Mouse (Mus musculus): Measurements from ENCODE around the gene Foxl2. TPM values are rescaled to one million over a fixed set of nuclear protein-coding genes. Genes with fewer than 3 reads are reported as not detected.

Gene Foxl2
- total RNA-seq (2021), result not detected
- long read RNA-seq, experiment 1, result 0 reads
- long read RNA-seq, experiment 2, result 0 reads

DNA sequence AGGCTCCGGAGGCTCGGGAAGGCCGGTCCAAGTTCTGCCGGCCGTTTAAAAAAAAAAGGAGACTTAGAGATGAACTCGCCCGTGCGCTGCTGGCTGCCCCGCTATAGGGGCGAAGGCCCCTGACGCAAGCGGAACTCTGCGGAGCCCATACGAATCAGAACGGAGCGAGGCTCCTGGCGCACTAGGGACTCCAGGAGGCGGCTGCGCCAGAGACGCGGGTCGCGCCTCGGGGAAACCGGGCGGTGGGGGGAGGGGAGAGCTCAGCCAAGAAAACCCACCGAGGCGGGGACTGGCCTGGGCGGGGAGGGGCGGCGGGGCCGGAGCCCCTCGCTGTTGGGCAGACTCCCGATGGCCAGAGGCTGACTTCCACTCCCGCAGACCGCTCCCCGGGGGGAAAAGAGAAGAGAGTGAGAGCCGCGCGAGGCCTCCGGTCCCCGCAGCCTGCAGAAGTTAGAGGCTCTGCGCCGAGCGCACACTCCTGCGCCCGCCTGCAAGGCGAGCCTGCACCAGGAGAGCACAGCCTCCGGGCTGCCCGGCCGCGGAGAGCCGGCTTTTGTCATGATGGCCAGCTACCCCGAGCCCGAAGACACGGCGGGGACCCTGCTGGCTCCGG lies at the start of gene Foxl2:
Gene Foxl2 (plus strand): TSS at position 186 of the 613 bp plus-strand sequence.
- DNase-seq (ENCODE audit: low spot score in 2 of 2), result no peak

DNA sequence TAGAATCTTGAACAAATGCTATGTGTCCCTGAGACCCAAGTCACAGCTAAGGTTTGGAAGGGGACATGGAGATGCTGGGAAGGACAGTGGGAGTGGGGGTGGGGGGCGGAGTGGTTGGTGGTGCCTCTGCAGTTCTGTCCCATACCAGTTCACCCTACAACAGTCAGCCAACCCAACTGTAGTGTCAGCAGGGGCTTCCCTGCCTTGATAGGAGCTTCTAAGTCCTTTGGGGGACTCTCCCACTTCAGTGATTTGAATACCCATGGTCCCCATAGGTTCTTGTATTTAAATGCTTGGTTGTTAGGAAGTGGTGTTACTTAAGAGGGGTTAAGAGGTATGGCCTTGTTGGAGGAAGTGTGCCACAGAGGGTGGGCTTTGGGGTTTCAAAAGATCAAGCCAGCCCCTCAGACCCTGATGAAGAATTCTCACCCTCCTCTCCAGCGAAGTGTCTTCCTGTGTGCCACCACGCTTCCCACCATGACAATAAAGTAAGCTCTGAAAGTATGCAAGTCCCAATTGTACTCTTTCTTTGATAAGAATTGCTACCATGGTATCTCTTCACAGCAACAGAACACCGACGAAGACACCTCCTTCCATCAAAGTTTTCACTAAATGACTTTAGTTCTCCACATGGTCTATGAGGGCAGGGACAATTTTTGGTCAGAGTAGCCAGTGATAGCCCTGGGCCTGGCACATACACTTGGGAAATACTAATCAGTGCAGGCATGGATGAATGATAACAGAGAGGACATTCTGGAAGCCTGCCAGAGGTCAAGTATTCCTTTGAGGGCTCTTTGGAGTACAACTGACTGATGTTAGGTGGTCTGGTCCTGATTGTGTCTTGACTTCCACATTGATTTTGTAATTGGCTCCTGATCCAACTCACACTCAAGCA lies 34.2 kb upstream of the Foxl2 start:
- no peak for DNase-seq (ENCODE audit: low spot score in 2 of 2)

DNA sequence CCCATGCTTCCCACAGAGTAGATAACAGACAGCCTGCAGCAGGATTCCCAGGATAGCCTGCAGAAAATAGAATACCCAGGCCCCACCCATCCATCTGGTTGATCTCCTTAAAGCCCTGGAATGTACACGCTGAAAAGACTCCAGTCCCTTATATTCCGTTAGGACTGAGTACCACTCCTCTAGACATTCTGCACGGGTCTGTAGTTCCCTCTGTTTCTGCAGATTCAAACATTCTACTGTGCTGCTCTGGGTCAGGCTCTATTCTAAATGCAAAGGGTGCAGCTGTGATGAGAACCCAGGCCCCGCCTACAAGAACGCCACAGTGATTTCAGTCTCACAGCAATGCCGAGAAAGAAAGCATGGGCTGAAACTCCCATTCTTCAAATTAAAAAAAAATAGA lies 32.0 kb upstream of the Foxl2 start:
- DNase-seq (ENCODE audit: low spot score in 2 of 2), result no peak

DNA sequence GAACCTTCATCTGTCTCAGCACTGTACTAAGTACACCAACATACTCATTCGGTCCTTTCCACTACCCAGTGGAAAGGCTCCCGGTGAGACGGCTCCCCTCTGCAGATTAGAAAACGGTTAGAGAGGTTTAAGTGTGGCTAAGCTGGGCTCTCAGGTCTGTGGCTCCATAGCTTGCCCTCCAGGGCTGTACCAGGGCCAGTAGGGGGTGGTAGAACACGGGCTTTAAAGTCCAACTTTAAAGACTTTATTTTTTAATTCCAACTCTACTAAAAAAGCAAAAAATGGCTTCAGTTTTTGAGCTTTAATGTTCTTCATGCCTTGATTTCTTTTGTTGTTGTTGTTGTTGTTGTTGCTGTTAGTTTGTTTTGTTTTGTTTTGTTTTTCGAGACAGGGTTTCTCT lies 30.9 kb upstream of the Foxl2 start:
- DNase-seq (ENCODE audit: low spot score in 2 of 2), result no peak

DNA sequence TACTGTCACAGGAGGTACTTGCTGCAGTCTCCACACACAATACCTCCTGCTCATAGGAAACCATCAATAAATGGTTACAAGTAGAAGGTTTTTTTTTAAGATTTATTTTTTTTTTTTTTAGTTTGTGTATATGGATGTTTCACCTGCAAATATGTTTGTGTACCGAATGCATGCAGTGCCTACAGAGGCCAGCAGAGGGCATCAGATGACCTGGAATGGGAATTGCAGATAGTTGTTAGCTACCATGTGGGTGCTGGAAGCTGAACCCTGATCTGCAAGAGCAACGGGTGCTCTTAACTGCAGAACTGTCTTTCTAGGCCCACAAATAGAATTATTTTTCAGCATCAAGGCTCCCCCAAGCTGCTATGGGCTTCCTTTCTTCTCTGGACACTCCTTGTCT lies 25.6 kb upstream of the Foxl2 start:
- no peak for DNase-seq (ENCODE audit: low spot score in 2 of 2)

DNA sequence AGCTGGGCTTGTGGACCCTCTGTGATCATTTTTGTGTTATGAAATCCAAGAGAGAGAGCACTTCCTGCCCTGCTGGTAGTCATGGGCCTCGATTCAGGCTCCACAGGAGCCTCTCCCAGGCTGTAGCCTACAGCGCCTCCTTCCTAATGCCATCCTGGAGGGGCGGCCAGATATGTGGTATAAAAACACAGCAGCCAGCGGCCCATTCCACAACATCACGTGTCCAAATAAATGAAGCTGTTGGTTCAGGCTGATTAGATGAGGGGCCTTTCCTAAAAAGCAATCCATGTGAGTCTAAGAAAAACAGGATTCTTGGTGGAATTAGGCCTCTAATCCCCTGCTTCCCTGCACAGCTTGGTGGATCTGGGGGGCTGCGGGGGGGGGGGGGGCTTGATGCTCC lies 22.2 kb upstream of the Foxl2 start:
- no peak for DNase-seq (ENCODE audit: low spot score in 2 of 2)

DNA sequence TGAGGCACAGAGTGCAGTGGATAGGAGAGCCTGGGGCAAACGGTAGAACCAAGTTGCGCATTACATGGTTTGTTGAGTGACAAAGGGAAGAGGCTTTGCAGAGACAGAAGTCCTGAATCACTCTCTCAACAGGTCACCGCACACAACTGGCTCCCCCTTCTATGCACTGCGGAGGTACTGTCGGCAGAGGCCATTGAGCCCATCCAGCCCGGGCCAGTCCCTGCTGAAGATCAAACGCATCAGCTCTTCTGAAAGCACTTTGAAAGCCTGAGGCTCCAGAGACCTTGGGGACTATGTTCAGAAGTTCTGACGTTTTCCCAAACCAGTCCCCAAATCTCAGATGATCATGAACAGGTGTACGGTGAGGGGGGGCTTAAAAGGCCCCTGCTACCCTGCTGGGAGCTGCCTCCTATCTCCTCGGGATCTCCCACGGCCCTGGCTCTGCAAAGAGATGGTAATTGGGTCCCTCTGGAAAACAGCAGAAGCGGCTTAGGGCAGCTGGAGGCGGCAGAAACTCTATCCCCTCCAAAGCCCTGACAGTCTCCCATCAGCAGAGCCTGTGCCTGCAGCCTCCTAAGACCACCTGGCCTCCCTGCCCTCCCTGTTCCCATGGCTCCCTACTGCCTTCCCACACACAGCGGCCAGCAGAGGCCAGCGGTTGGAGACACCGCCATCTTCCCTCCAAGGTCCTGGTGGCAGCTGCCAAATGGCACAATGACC lies 19.7 kb upstream of the Foxl2 start:
- DNase-seq (ENCODE audit: low spot score in 2 of 2), result no peak

DNA sequence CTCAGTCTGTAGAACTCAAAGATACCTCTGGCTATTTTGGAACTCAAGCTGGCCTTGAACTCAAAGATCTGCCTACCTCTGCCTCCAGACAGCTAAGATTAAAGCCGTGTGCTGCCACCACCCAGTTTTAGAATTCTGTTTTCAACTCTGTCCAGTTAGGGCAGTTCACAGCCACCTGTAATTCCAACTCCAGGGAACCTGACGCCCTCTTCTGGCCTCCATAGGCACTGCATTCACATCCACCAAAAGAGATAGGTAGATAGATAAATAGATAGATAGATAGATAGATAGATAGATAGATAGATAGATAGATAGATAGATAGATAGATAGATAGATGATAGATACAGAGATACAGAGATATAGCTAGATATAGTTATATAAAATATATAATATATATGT lies 15.8 kb upstream of the Foxl2 start:
- DNase-seq (ENCODE audit: low spot score in 2 of 2), result no peak

DNA sequence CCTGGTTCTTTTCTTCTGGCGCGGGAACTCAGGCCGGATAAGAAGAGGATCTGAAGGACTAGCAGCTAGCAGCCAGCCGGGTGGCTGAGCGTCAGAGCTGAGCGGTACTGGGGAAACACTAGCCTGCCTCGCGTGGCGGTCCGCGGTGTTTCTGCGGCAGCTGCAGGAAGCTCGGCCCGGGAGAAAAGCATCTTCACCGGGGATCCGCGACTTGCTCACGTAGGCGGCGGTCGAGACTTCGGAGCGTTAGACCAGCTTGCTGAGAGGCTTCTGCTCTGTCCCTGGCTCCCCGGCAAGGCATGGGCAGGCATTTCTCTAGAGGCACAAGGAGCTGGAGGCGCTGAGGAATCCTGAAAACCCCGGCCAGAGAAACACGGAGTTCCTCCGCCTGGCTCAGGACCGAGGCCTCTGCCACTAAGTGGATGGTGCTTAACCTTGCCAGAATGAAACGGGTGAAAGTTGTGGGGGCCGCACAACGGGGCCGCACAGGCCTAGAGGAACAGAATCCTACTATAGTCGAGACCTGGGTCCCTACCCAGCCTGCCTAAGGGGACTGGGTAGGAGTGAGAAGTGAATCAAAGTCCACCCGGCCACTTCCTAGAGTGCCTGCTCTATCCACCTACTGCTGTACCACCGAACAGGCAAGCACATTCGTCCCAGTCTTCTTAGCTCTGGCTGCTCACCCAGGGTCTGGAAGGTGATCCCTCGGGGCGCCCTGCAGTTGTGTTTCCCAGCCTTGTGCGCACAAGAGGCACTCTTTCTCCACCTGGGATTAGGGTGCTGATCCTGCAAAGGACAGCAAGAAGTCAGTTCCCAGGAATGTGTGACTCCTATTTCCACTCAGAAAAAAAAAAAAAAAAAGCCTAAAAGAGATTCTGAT lies 2.7 kb upstream of the Foxl2 start:
- DNase-seq (ENCODE audit: low spot score in 2 of 2), result no peak

DNA sequence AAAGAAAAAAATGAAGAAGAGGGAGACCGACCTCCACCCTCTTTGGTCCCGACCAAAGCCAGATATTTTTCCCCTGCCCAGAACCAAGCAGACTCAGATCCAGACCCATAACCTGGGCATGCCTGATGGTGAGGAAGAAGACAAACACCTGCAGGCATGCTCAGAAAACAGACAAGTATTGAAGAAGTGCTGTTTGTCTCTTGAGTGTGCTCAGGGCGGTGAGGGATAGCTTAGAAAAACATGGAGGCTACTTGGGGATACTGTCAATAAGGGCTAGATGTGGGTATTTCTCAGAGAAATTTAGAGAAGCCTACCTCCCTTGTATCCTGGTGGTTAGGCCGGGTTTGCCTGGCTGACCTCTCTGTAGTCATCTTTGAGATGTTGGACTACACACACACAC lies 1.8 kb upstream of the Foxl2 start:
- DNase-seq (ENCODE audit: low spot score in 2 of 2), result no peak

DNA sequence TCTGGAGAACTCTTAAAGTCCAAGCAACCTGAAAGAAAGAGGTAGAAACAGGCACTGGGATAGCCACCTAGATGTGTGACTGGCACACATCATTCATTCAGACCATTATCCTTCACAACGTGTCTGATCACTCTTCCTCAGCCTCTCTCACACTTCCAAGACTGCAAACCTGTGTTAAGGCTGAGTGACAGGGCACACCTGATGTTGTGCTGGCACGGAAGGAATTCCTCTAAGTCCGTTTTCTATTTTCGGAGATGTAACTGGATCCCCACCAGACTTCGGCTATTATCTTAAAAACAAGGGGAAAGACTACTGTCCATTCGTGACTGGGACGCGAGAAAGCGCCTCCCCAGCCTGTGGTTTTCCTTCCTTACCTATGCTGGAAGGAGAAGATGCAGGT lies 1.3 kb upstream of the Foxl2 start:
- DNase-seq (ENCODE audit: low spot score in 2 of 2), result no peak

DNA sequence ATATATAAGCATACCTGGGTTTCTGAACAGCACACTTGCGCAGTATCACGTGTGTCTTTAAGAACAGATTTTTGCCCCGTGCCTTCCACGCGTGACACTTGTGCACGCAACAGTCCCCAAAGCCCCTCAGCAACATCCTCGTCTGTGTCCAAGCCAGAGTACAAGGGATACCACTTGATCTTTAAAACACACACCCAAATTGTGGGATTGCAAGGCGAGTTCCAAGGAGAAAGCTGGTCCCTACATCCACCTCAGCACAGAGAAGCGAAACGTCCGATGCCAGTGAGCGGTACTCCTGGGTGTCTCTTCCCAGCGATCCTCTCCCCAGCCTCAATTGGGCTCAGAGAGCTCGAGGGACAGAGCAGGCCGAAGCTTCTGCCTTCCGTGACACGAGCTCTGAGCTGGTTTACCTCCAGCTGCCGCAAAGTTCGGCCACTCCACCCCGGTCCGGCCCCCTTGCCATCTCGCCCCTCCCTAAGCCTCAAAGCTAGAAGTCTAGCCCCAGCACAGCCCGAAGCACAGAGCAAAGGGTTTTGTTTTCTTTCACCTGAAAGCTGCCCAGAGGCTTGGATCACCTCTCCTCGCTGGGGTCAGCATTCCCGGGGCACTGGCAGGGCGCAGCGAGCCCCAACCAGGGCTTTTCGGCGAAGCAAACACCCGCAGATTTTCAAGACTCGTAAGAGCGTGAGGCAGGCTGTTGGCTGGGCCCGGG lies 541 bp upstream of the Foxl2 start:
- DNase-seq (ENCODE audit: low spot score in 2 of 2), result no peak

DNA sequence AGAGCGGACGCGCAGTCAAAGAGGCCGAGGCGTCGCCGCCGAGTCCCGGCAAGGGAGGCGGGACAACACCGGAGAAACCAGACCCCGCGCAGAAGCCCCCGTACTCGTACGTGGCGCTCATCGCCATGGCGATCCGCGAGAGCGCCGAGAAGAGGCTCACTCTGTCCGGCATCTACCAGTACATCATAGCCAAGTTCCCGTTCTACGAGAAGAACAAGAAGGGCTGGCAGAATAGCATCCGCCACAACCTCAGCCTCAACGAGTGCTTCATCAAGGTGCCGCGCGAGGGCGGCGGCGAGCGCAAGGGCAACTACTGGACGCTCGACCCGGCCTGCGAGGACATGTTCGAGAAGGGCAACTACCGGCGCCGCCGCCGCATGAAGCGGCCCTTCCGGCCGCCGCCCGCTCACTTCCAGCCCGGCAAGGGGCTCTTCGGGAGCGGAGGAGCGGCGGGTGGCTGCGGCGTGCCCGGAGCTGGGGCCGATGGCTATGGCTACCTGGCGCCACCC lies 682 bp downstream of the Foxl2 start:
- no peak for DNase-seq (ENCODE audit: low spot score in 2 of 2)

DNA sequence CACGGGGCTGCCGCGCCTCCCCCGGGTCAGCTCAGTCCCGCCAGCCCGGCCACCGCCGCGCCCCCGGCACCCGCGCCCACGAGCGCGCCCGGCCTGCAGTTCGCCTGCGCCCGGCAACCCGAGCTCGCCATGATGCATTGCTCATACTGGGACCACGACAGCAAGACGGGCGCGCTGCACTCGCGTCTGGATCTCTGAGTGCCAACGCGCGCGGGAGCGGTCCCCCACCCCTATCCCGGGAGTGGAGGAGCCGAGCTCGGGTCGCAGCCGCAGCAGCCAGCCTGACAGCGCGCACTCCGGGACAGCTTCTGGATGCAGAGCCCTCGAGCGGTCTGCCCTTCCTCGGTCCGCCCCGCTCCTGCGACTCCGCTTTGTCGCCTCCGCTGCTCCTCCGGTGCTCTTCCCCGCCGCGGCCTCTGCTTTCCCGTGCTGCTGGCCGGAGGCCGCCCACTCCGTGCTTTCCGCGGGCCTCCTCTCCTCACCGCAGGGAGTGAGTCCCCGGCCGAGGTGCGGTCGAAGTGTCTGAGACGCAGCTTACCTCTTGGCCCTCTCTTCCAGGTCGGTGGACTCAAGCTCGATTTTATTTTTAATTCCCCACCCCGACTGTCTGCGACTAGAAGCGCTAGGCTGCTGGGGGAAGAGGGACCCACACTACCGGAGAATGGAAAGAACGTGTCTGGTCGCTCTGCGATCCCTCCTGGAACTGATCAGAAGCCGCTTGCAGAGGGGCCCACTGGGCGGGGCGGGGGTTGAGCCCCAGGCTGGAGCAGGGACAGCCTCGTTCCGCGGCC lies 1.7 kb downstream of the Foxl2 start:
- no peak for DNase-seq (ENCODE audit: low spot score in 2 of 2)

DNA sequence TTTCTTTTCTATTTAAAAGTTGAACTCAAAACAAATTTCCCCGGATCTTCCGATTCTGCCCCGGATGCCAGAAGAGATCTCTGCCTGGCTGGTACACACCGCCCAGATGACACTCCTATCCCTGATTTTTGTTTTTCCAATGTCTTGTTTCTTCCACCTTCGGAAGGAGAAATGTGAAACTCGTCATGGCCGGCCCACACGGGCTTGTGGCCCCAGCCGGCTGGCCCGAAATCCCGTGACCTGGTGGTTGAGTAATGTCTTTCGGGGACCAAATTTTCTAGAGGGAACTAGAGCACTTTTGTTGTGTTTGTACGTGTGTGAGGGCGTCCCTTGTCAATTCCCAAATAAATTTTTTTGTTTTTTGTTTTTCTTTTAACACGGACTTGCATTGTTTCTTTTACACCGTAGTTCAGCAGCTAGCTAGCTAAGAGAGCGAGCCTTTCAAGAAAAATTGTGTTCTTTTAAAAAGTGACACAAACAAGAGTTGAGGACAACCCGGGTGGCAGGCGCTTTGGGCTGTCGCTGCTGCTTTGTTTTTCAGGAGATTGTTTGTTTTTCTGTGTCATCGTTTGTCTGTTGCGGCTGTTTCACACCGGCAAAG lies 2.8 kb downstream of the Foxl2 start:
- DNase-seq (ENCODE audit: low spot score in 2 of 2), result no peak

DNA sequence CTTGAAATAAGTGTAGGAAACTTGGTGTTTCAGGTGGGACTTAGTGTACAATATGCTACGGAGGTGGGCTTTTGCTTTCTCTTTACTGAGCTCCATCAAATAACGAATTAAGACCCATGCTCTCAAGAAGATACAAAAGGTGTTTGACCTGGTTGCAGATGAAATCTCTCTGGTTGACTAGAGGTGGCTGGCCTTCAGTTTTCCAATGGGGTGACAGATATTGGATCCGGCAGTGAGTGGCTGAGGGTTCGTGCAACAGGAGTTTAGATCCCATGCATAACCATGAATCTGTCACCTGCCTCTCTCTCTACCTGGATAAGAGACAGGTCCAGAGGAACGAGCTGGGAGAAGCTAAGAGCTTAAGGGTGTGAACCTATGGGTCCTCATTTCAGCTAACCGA lies 3.5 kb downstream of the Foxl2 start:
- DNase-seq (ENCODE audit: low spot score in 2 of 2), result no peak

DNA sequence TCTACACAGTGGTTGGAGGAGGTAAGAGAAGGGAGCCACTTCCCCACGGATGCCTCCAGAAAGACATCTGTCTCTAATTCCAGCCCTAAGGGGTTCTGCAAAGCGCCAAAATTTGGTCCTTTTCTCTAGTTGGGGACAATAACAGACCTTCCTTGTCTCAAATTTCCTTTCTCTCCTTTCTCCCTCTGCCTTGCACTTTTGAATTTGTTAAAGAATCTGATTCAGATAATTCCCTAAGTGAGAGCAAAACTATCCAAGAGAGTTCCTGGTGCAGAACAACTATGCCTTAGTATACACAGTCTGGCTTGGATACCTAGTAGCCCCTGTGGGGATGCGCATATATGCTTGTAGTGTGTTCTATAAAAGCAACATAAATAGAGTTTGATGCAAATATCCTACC lies 4.8 kb downstream of the Foxl2 start:
- DNase-seq (ENCODE audit: low spot score in 2 of 2), result no peak

DNA sequence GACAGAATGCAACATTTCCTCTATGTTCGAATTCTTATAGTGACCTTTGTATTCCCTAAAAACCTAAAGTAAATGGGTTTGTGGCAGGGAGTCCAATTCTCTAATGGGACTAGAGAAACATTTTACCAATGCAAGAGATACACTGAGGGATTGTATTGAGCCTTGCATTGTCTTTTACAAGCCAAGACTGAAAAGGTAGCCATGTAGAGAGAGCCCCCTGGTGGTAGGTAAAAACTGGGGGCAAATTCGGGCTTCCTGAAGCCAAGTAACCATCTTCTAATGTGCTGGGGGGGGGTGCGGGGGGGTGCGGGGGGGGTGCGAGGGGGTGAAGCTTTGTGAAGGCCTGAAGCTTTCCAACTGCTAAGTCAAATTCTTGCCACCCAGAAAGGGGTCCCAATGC lies 5.3 kb downstream of the Foxl2 start:
- DNase-seq (ENCODE audit: low spot score in 2 of 2), result no peak

Measured in adrenal gland, postnatal 4 days (tissue).